Mouse (Mus musculus): ENCODE measurements around the gene Bst1. TPM values are rescaled to one million over a fixed set of nuclear protein-coding genes. Genes with fewer than 3 reads are reported as not detected.

Bst1 gene
- polyA plus RNA-seq, 1 experiment from 2014 or later, result 1.8 TPM

DNA sequence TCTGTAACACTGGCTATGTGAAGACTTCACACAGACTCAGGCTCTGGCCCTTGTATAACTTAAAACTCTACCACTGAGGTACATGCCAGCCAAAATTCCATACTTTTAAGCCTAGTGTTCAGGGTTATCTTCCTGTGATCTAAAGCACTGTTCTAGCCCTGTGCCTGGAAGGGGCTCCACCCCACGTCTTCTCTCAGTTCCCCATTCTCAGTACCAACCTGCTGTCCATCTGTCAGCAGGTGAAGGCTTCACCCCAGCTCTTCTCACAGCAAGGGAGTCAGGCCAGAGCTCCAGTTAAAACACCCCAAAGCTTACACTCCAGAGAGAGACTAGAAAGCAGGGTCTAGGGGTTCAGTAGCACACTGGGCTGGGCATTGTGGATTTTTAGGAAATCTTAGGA, 27.0 kb downstream of the Bst1 start:
- no peak overlapping the region for H3K9ac ChIP-seq (ENCODE audit: low read length)
- no peaks in the 10 kb centered on the region for H3K36me3 ChIP-seq (ENCODE audit: control insufficient read depth, insufficient read depth, low read length)
- 43% methylated on average over 1 of the region's 1 CpGs for WGBS
- H3K27ac ChIP-seq (replicated peaks in 1 of 2; ENCODE audit: control insufficient read depth in 1 of 2, insufficient read depth in 1 of 2, low read depth in 2 of 2, low read length in 2 of 2), result no peak overlapping the region
- H3K4me3 ChIP-seq (ENCODE audit: control insufficient read depth in 1 of 2, insufficient read depth in 1 of 2, low read depth in 1 of 2, low read length in 2 of 2), result no peak overlapping the region
- ATAC-seq (ENCODE audit: insufficient number of reproducible peaks, insufficient read depth, low FRiP score, low read depth), result no peak
- no peaks in the 10 kb centered on the region; a peak in 1 of 4 replicates for H3K4me1 ChIP-seq (ENCODE audit: control insufficient read depth in 2 of 2, insufficient read depth in 2 of 2, low read length in 2 of 2)
- no peaks in the 10 kb centered on the region for H3K27me3 ChIP-seq (ENCODE audit: control insufficient read depth, insufficient read depth, low read length)
- no peak overlapping the region for H3K4me2 ChIP-seq (ENCODE audit: low read length)
- H3K9me3 ChIP-seq (ENCODE audit: control insufficient read depth, low read length), result 0 out of 2 replicates have a peak, but pooled peaks cover 4% of the 10 kb centered on the region

- no peaks in the 10 kb centered on the region; a peak in 1 of 4 replicates for H3K4me1 ChIP-seq (ENCODE audit: control insufficient read depth in 2 of 2, insufficient read depth in 2 of 2, low read length in 2 of 2)
- H3K9me3 ChIP-seq (ENCODE audit: control insufficient read depth, low read length), result 0 out of 2 replicates have a peak, but pooled peaks cover 4% of the 10 kb centered on the region
- H3K4me2 ChIP-seq (ENCODE audit: low read length), result no peak overlapping the region
- no peaks in the 10 kb centered on the region for H3K36me3 ChIP-seq (ENCODE audit: control insufficient read depth, insufficient read depth, low read length)
- H3K27ac ChIP-seq (replicated peaks in 1 of 2; ENCODE audit: control insufficient read depth in 1 of 2, insufficient read depth in 1 of 2, low read depth in 2 of 2, low read length in 2 of 2), result no peak overlapping the region
- no peak overlapping the region for H3K4me3 ChIP-seq (ENCODE audit: control insufficient read depth in 1 of 2, insufficient read depth in 1 of 2, low read depth in 1 of 2, low read length in 2 of 2)
- no peaks in the 10 kb centered on the region for H3K27me3 ChIP-seq (ENCODE audit: control insufficient read depth, insufficient read depth, low read length)
- no peak for ATAC-seq (ENCODE audit: insufficient number of reproducible peaks, insufficient read depth, low FRiP score, low read depth)
- H3K9ac ChIP-seq (ENCODE audit: low read length), result no peak overlapping the region
- 35% methylated on average over 2 of the region's 2 CpGs for WGBS
These were observed 27.5 kb downstream of the Bst1 start for GRCm38 (mm10) chr5:43846227-43846626.

DNA sequence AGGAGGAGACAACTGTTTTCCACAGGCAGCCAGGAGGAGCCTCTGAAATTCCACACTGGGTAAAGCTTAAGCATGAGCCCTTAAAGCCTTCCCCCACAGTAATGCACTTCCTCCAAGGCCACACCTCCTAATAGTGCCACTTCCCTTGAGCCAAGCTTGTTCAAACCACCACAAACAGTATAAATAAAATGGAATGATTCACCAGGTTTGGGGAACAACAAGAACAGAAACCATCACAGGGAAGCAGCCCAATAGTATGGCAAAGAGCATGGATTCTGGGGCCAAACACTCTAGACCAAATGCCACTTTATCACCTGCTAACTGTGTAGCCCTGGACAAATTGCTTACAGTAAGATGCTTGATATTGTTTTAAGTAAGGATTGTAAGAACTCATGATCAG, 28.9 kb downstream of the Bst1 start:
- no peak overlapping the region for H3K4me2 ChIP-seq (ENCODE audit: low read length)
- no peak for ATAC-seq (ENCODE audit: insufficient number of reproducible peaks, insufficient read depth, low FRiP score, low read depth)
- 0 out of 2 replicates have a peak, but pooled peaks cover 4% of the 10 kb centered on the region for H3K9me3 ChIP-seq (ENCODE audit: control insufficient read depth, low read length)
- H3K4me3 ChIP-seq (ENCODE audit: control insufficient read depth in 1 of 2, insufficient read depth in 1 of 2, low read depth in 1 of 2, low read length in 2 of 2), result no peak overlapping the region
- no peaks in the 10 kb centered on the region for H3K27me3 ChIP-seq (ENCODE audit: control insufficient read depth, insufficient read depth, low read length)
- no peak overlapping the region for H3K9ac ChIP-seq (ENCODE audit: low read length)
- H3K4me1 ChIP-seq (ENCODE audit: control insufficient read depth in 2 of 2, insufficient read depth in 2 of 2, low read length in 2 of 2), result no peaks in the 10 kb centered on the region; a peak in 1 of 4 replicates
- H3K36me3 ChIP-seq (ENCODE audit: control insufficient read depth, insufficient read depth, low read length), result no peaks in the 10 kb centered on the region
- H3K27ac ChIP-seq (replicated peaks in 1 of 2; ENCODE audit: control insufficient read depth in 1 of 2, insufficient read depth in 1 of 2, low read depth in 2 of 2, low read length in 2 of 2), result no peak overlapping the region

DNA sequence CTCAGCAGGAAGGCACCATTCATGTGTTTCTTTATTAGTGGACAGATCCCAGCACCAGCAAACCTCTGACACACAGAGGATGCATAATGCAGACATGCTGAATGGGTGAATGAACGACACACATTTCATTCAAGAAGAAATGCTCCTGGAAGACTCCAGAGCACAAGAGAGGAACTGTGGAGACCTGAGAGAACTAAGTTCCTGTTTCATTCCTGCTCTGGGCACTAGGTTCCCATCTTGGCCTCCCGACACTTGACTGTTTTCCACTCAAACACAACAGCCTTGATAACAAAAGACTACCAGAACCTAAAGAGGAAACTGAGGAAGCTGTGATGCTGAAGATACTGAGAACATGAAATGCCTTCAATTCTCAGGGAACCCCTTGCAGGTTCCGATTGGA, 29.6 kb downstream of the Bst1 start:
- WGBS, result 79% methylated on average over 3 of the region's 3 CpGs
- no peak for ATAC-seq (ENCODE audit: insufficient number of reproducible peaks, insufficient read depth, low FRiP score, low read depth)

DNA sequence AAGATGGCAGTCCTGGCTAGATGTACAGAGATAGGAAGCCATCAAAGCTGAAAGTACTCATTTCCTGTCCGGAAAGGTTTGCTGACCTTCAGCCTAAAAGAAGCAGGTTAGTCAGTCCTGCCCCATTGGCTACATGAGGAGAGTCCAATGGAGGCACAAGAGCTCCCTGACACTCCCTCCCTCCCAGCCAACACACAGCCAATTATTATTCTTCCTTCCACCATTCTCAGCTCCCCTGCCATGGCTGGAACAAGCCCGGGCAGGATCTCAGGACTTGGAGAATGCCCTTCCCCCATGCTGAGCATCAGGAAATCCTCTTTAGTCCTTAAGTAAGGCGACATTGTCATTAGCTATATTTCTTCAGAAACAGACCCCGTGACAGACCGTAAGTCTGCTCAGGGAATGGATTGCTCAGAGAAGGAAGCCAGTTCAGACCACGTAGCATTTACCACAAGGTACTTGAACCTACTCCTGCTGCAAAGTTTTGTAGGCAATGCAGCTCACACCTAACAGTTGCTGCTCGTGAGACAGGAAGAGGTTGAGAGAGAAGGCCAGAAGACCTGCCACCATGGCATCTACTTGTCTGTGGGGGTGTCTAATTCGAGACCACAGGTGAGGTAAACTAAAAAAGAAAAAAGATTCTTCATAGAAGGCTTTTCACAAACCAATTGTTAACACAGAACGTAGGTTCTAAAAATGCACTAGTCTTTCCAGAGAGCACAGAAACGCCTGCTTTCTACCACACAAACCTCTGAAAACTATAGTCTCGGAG, 34.6 kb downstream of the Bst1 start:
- Histone ChIP-seq H3K36me3 (ENCODE audit: control insufficient read depth, insufficient read depth, low read length) (no peaks in the 10 kb centered on the region), H3K9ac (ENCODE audit: low read length) (no peak overlapping the region), H3K9me3 (ENCODE audit: control insufficient read depth, low read length) (no peaks in the 10 kb centered on the region; the same call in 1 of the 2 replicates), H3K4me1 (ENCODE audit: control insufficient read depth in 2 of 2, insufficient read depth in 2 of 2, low read length in 2 of 2) (0 out of 4 replicates have a peak, but pooled peaks cover 0 to 2% of the 10 kb centered on the region in 2 experiments), H3K4me3 (ENCODE audit: control insufficient read depth in 1 of 2, insufficient read depth in 1 of 2, low read depth in 1 of 2, low read length in 2 of 2) (no peak overlapping the region), H3K27me3 (ENCODE audit: control insufficient read depth, insufficient read depth, low read length) (no peaks in the 10 kb centered on the region), H3K27ac (replicated peaks in 1 of 2; ENCODE audit: control insufficient read depth in 1 of 2, insufficient read depth in 1 of 2, low read depth in 2 of 2, low read length in 2 of 2) (peak overlapping the region in 1 of 2 experiments; percentile 11; a peak in 2 of 4 replicates), H3K4me2 (ENCODE audit: low read length) (no peak overlapping the region)
- ATAC-seq (ENCODE audit: insufficient number of reproducible peaks, insufficient read depth, low FRiP score, low read depth), result no peak
- WGBS, result 71% methylated on average over 11 of the region's 11 CpGs

More for the DNA sequence above, 29.6 kb downstream of the Bst1 start:
- H3K36me3 ChIP-seq (ENCODE audit: control insufficient read depth, insufficient read depth, low read length), result no peaks in the 10 kb centered on the region
- H3K27ac ChIP-seq (replicated peaks in 1 of 2; ENCODE audit: control insufficient read depth in 1 of 2, insufficient read depth in 1 of 2, low read depth in 2 of 2, low read length in 2 of 2), result no peak overlapping the region
- H3K4me1 ChIP-seq (ENCODE audit: control insufficient read depth in 2 of 2, insufficient read depth in 2 of 2, low read length in 2 of 2), result no peaks in the 10 kb centered on the region
- H3K27me3 ChIP-seq (ENCODE audit: control insufficient read depth, insufficient read depth, low read length), result no peaks in the 10 kb centered on the region
- no peak overlapping the region for H3K4me3 ChIP-seq (ENCODE audit: control insufficient read depth in 1 of 2, insufficient read depth in 1 of 2, low read depth in 1 of 2, low read length in 2 of 2)
- 0 out of 2 replicates have a peak, but pooled peaks cover 4% of the 10 kb centered on the region for H3K9me3 ChIP-seq (ENCODE audit: control insufficient read depth, low read length)
- no peak overlapping the region for H3K9ac ChIP-seq (ENCODE audit: low read length)
- H3K4me2 ChIP-seq (ENCODE audit: low read length), result no peak overlapping the region

GRCm38 (mm10) chr5:43853868-43854488, 35.3 kb downstream of the Bst1 start:
- no peak overlapping the region; a peak in 2 of 4 replicates for H3K27ac ChIP-seq (replicated peaks in 1 of 2; ENCODE audit: control insufficient read depth in 1 of 2, insufficient read depth in 1 of 2, low read depth in 2 of 2, low read length in 2 of 2)
- no peaks in the 10 kb centered on the region for H3K36me3 ChIP-seq (ENCODE audit: control insufficient read depth, insufficient read depth, low read length)
- H3K4me2 ChIP-seq (ENCODE audit: low read length), result no peak overlapping the region
- no peak overlapping the region for H3K9ac ChIP-seq (ENCODE audit: low read length)
- H3K4me1 ChIP-seq (ENCODE audit: control insufficient read depth in 2 of 2, insufficient read depth in 2 of 2, low read length in 2 of 2), result 0 out of 4 replicates have a peak, but pooled peaks cover 0 to 2% of the 10 kb centered on the region in 2 experiments
- no peaks in the 10 kb centered on the region for H3K27me3 ChIP-seq (ENCODE audit: control insufficient read depth, insufficient read depth, low read length)
- no peaks in the 10 kb centered on the region; the same call in 1 of the 2 replicates for H3K9me3 ChIP-seq (ENCODE audit: control insufficient read depth, low read length)
- no peak for ATAC-seq (ENCODE audit: insufficient number of reproducible peaks, insufficient read depth, low FRiP score, low read depth)
- no peak overlapping the region for H3K4me3 ChIP-seq (ENCODE audit: control insufficient read depth in 1 of 2, insufficient read depth in 1 of 2, low read depth in 1 of 2, low read length in 2 of 2)
- WGBS, result 67% methylated on average over 7 of the region's 7 CpGs

GRCm38 (mm10) chr5:43855769-43856168, 37.1 kb downstream of the Bst1 start:
- H3K27ac ChIP-seq (replicated peaks in 1 of 2; ENCODE audit: control insufficient read depth in 1 of 2, insufficient read depth in 1 of 2, low read depth in 2 of 2, low read length in 2 of 2), result 0 out of 4 replicates have a peak overlapping the region, but pooled peaks of 1 of the 2 experiments have one; percentile 27
- no peak overlapping the region for H3K4me2 ChIP-seq (ENCODE audit: low read length)
- no peak overlapping the region for H3K9ac ChIP-seq (ENCODE audit: low read length)
- WGBS, result 55% methylated on average over 2 of the region's 2 CpGs
- no peaks in the 10 kb centered on the region; the same call in 1 of the 2 replicates for H3K9me3 ChIP-seq (ENCODE audit: control insufficient read depth, low read length)
- H3K36me3 ChIP-seq (ENCODE audit: control insufficient read depth, insufficient read depth, low read length), result no peaks in the 10 kb centered on the region
- H3K4me3 ChIP-seq (ENCODE audit: control insufficient read depth in 1 of 2, insufficient read depth in 1 of 2, low read depth in 1 of 2, low read length in 2 of 2), result no peak overlapping the region
- peaks cover 5 to 10% of the 10 kb centered on the region in 2 experiments; a peak in 3 of 4 replicates for H3K4me1 ChIP-seq (ENCODE audit: control insufficient read depth in 2 of 2, insufficient read depth in 2 of 2, low read length in 2 of 2)
- peak; percentile 69 for ATAC-seq (ENCODE audit: insufficient number of reproducible peaks, insufficient read depth, low FRiP score, low read depth)
- no peaks in the 10 kb centered on the region for H3K27me3 ChIP-seq (ENCODE audit: control insufficient read depth, insufficient read depth, low read length)

All from heart, embryonic 14.5 days (tissue).